Mouse (Mus musculus) heart, embryonic 11.5 days (tissue): Measurements from ENCODE around the gene Cdh4. TPM values are rescaled to one million over a fixed set of nuclear protein-coding genes. Genes with fewer than 3 reads are reported as not detected.

Source experiments
- ATAC-seq: fragments of 200-750 bp; cut with Nextera tagmentation; replicated peaks from 2 replicates; pipeline ENCODE4 v1.8.0; 2017; ENCODE audit warnings: moderate library complexity; ENCODE audit not compliant: insufficient number of reproducible peaks, low FRiP score, low TSS enrichment
- H3K27ac ChIP-seq: fragments of 300-500 bp; sonication (generic); 2 replicates; pipeline ENCODE4 v1.5.1; 2014; ENCODE audit warnings: mild to moderate bottlenecking, low read depth, low read length
- H3K27me3 ChIP-seq: fragments of 300-500 bp; sonication (generic); 2 replicates; pipeline ENCODE4 v1.6.1; 2014; ENCODE audit warnings: mild to moderate bottlenecking, low read length, mixed read lengths; ENCODE audit not compliant: control insufficient read depth, insufficient read depth
- H3K36me3 ChIP-seq: fragments of 300-500 bp; sonication (generic); 2 replicates; pipeline ENCODE4 v1.6.1; 2014; ENCODE audit warnings: mild to moderate bottlenecking, low read length, moderate library complexity, mixed read lengths; ENCODE audit not compliant: control insufficient read depth, insufficient read depth
- H3K4me1 ChIP-seq: fragments of 300-500 bp; sonication (generic); 2 replicates; pipeline ENCODE4 v1.6.1; 2014; ENCODE audit warnings: low read length; ENCODE audit not compliant: control insufficient read depth, insufficient read depth
- H3K4me2 ChIP-seq: fragments of 300-500 bp; sonication (generic); 2 replicates; pipeline ENCODE4 v1.6.1; 2014; ENCODE audit warnings: mild to moderate bottlenecking, moderate library complexity
- H3K4me3 ChIP-seq: fragments of 300-500 bp; sonication (generic); 2 replicates; pipeline ENCODE4 v1.5.1; 2014; ENCODE audit warnings: low read depth, low read length
- H3K9ac ChIP-seq: fragments of 300-500 bp; sonication (generic); 2 replicates; pipeline ENCODE4 v1.6.1; 2014; ENCODE audit warnings: mild to moderate bottlenecking, low read depth, low read length, moderate library complexity
- H3K9me3 ChIP-seq: fragments of 300-500 bp; sonication (generic); replicated peaks from 2 replicates; pipeline ENCODE4 v1.6.1; 2016; ENCODE audit warnings: low read length; ENCODE audit not compliant: control insufficient read depth
- WGBS: fragments of 180-500 bp; shearing (Covaris S2); extraction: QIAGEN DNeasy Blood & Tissue Kit; methylation state at CpG from one replicate; pipeline ENCODE4 v1.1.7; 2014; ENCODE audit not compliant: insufficient replicate concordance; 5-methylcytosine and 5-hydroxymethylcytosine counted together
- polyA plus RNA-seq: library from polyadenylated mRNA; unstranded; fragments of >200 nt; fragmentation: Nextera tagmentation; extraction: Ambion mirVana; gene quantifications from 2 replicates; pipeline ENCODE4 v1.2.1, GENCODE M21; 2014

Cdh4 gene
- polyA plus RNA-seq, 1 experiment from 2014 or later, result 0.56 TPM

- 0 out of 2 replicates have a peak, but pooled peaks have one; percentile 33 for ATAC-seq
- H3K27me3 ChIP-seq, result 0 out of 2 replicates have a peak, but pooled peaks cover 3% of the 10 kb centered on the region
- no peaks in the 10 kb centered on the region for H3K4me1 ChIP-seq
- H3K9ac ChIP-seq, result no peak overlapping the region
- H3K4me2 ChIP-seq, result peak overlapping the region; percentile 6; the same call in 1 of the 2 replicates
- no peak overlapping the region for H3K27ac ChIP-seq
- no peaks in the 10 kb centered on the region for H3K36me3 ChIP-seq
- no peak overlapping the region for H3K4me3 ChIP-seq
- H3K9me3 ChIP-seq, result no peaks in the 10 kb centered on the region
- 9% methylated on average over 19 of the region's 19 CpGs for WGBS
Observed at GRCm38 (mm10) chr2:179537390-179537789, 95.2 kb downstream of the Cdh4 start.

GRCm38 (mm10) chr2:179537800-179538450 is 95.7 kb downstream of the Cdh4 start:
- H3K27me3 ChIP-seq, result 0 out of 2 replicates have a peak, but pooled peaks cover 3% of the 10 kb centered on the region
- peak overlapping the region; percentile 6; the same call in 1 of the 2 replicates for H3K4me2 ChIP-seq
- no peak overlapping the region for H3K9ac ChIP-seq
- no peaks in the 10 kb centered on the region for H3K9me3 ChIP-seq
- WGBS, result 46% methylated on average over 3 of the region's 3 CpGs
- H3K4me3 ChIP-seq, result no peak overlapping the region
- no peak overlapping the region for H3K27ac ChIP-seq
- ATAC-seq, result no peak
- no peaks in the 10 kb centered on the region for H3K4me1 ChIP-seq
- H3K36me3 ChIP-seq, result no peaks in the 10 kb centered on the region

- ATAC-seq, result no peak
- no peaks in the 10 kb centered on the region for H3K36me3 ChIP-seq
- 43% methylated on average over 4 of the region's 4 CpGs for WGBS
Observed at GRCm38 (mm10) chr2:179538535-179538934, 96.3 kb downstream of the Cdh4 start.

GRCm38 (mm10) chr2:179539532-179540245 is 97.5 kb downstream of the Cdh4 start:
- H3K27me3 ChIP-seq, result 0 out of 2 replicates have a peak, but pooled peaks cover 3% of the 10 kb centered on the region

More at GRCm38 (mm10) chr2:179538535-179538934, 96.3 kb downstream of the Cdh4 start:
- H3K27ac ChIP-seq, result no peak overlapping the region
- no peak overlapping the region for H3K9ac ChIP-seq
- H3K27me3 ChIP-seq, result 0 out of 2 replicates have a peak, but pooled peaks cover 3% of the 10 kb centered on the region
- no peak overlapping the region for H3K4me2 ChIP-seq
- no peak overlapping the region for H3K4me3 ChIP-seq
- no peaks in the 10 kb centered on the region for H3K9me3 ChIP-seq
- H3K4me1 ChIP-seq, result no peaks in the 10 kb centered on the region

GRCm38 (mm10) chr2:179541096-179541495 is 98.9 kb downstream of the Cdh4 start:
- no peak overlapping the region for H3K9ac ChIP-seq
- H3K27ac ChIP-seq, result no peak overlapping the region
- H3K9me3 ChIP-seq, result no peaks in the 10 kb centered on the region
- no peaks in the 10 kb centered on the region for H3K4me1 ChIP-seq
- no peak for ATAC-seq
- no peak overlapping the region for H3K4me3 ChIP-seq
- no peaks in the 10 kb centered on the region for H3K36me3 ChIP-seq
- H3K4me2 ChIP-seq, result no peak overlapping the region
- 0 out of 2 replicates have a peak, but pooled peaks cover 3% of the 10 kb centered on the region for H3K27me3 ChIP-seq
- 87% methylated on average over 4 of the region's 4 CpGs for WGBS

More at GRCm38 (mm10) chr2:179539532-179540245, 97.5 kb downstream of the Cdh4 start:
- Histone ChIP-seq H3K4me2 (no peak overlapping the region), H3K9me3 (no peaks in the 10 kb centered on the region), H3K9ac (no peak overlapping the region), H3K4me1 (no peaks in the 10 kb centered on the region), H3K36me3 (no peaks in the 10 kb centered on the region), H3K27ac (no peak overlapping the region), H3K4me3 (no peak overlapping the region)
- WGBS, result 38% methylated on average over 9 of the region's 9 CpGs
- ATAC-seq, result no peak

GRCm38 (mm10) chr2:179547627-179548026 is 105.4 kb downstream of the Cdh4 start:
- no peak for ATAC-seq
- Histone ChIP-seq H3K9ac (no peak overlapping the region), H3K27ac (no peak overlapping the region), H3K27me3 (no peaks in the 10 kb centered on the region), H3K4me3 (no peak overlapping the region), H3K36me3 (no peaks in the 10 kb centered on the region), H3K9me3 (no peaks in the 10 kb centered on the region), H3K4me1 (no peaks in the 10 kb centered on the region), H3K4me2 (no peak overlapping the region)
- WGBS, result 83% methylated on average over 5 of the region's 5 CpGs

GRCm38 (mm10) chr2:179555928-179556327 is 113.7 kb downstream of the Cdh4 start:
- Histone ChIP-seq H3K27me3 (peaks cover 4% of the 10 kb centered on the region; the same call in 1 of the 2 replicates), H3K27ac (no peak overlapping the region), H3K4me3 (no peak overlapping the region), H3K9ac (no peak overlapping the region), H3K4me1 (no peaks in the 10 kb centered on the region), H3K36me3 (no peaks in the 10 kb centered on the region), H3K4me2 (no peak overlapping the region), H3K9me3 (no peaks in the 10 kb centered on the region)
- no peak for ATAC-seq
- WGBS, result 65% methylated on average over 4 of the region's 4 CpGs

GRCm38 (mm10) chr2:179562350-179562749 is 120.1 kb downstream of the Cdh4 start:
- WGBS, result 33% methylated on average over 2 of the region's 2 CpGs

More at GRCm38 (mm10) chr2:179562350-179562749, 120.1 kb downstream of the Cdh4 start:
- H3K4me3 ChIP-seq, result no peak overlapping the region
- H3K4me2 ChIP-seq, result no peak overlapping the region
- ATAC-seq, result no peak
- H3K27me3 ChIP-seq, result peaks cover 8% of the 10 kb centered on the region
- H3K9me3 ChIP-seq, result 0 out of 2 replicates have a peak, but pooled peaks cover 3% of the 10 kb centered on the region
- no peak overlapping the region for H3K9ac ChIP-seq
- no peaks in the 10 kb centered on the region for H3K36me3 ChIP-seq
- H3K27ac ChIP-seq, result no peak overlapping the region
- 0 out of 2 replicates have a peak, but pooled peaks cover 5% of the 10 kb centered on the region for H3K4me1 ChIP-seq
